Mouse (Mus musculus) MEL (cell line): Measurements from ENCODE around the gene Fyttd1. TPM values are rescaled to one million over a fixed set of nuclear protein-coding genes. Genes with fewer than 3 reads are reported as not detected.
"Not testable (repeated sequence)": the region's sequence is repeated elsewhere in the genome, so short reads cannot be mapped to it uniquely, and the experiment has no call there.

Source experiments
- DNase-seq: peaks from one replicate; pipeline ENCODE4 v3.0.0; 2011; ENCODE audit warnings: low read depth, low spot score
- H3K27ac ChIP-seq: 2 replicates; pipeline ENCODE4 v1.5.1; 2012; ENCODE audit warnings: low read depth, mild to moderate bottlenecking, control low read depth, low read length, moderate library complexity; ENCODE audit not compliant: control insufficient read depth
- H3K27me3 ChIP-seq, 2 experiments: fragments of 150-350 bp in 1 of 2; sonication (generic) in 1 of 2; 2 replicates each; pipeline ENCODE4 v1.6.1; 2012; ENCODE audit warnings: low read length in 2 of 2, mild to moderate bottlenecking in 2 of 2, improper control_type of control experiment in 1 of 2, moderate library complexity in 1 of 2; ENCODE audit not compliant: insufficient read depth in 2 of 2, control insufficient read depth in 1 of 2
- H3K36me3 ChIP-seq, 2 experiments: 2 replicates each; pipeline ENCODE4 v1.6.1; 2012 to 2014; ENCODE audit warnings: low read length in 2 of 2, improper control_type of control experiment in 1 of 2, inconsistent platforms in 1 of 2, mild to moderate bottlenecking in 1 of 2; ENCODE audit not compliant: insufficient read depth in 2 of 2, control insufficient read depth in 1 of 2
- H3K4me1 ChIP-seq, 2 experiments: fragments of 150-350 bp in 1 of 2; sonication (generic) in 1 of 2; 2 replicates each; pipeline ENCODE4 v1.6.1; 2012; ENCODE audit warnings: low read length in 2 of 2, improper control_type of control experiment in 1 of 2, mild to moderate bottlenecking in 1 of 2; ENCODE audit not compliant: insufficient read depth in 2 of 2, control insufficient read depth in 1 of 2
- H3K4me3 ChIP-seq, 2 experiments: fragments of 150-350 bp in 1 of 2; sonication (generic) in 1 of 2; 2 replicates each; pipeline ENCODE4 v1.5.1; 2012; ENCODE audit warnings: low read depth in 2 of 2, low read length in 2 of 2, mild to moderate bottlenecking in 2 of 2, moderate library complexity in 2 of 2, control low read depth in 1 of 2, improper control_type of control experiment in 1 of 2; ENCODE audit not compliant: control insufficient read depth in 1 of 2, insufficient read depth in 1 of 2
- H3K79me2 ChIP-seq: 2 replicates; pipeline ENCODE4 v1.6.1; 2012; ENCODE audit warnings: mild to moderate bottlenecking, low read length, moderate library complexity; ENCODE audit not compliant: control insufficient read depth, poor library complexity, insufficient read depth
- H3K9ac ChIP-seq: 2 replicates; pipeline ENCODE4 v1.6.1; 2012; ENCODE audit warnings: low read depth, mild to moderate bottlenecking, control low read depth, low read length, moderate library complexity; ENCODE audit not compliant: control insufficient read depth, poor library complexity, severe bottlenecking
- H3K9me3 ChIP-seq: fragments of 150-350 bp; sonication (generic); replicated peaks from 2 replicates; pipeline ENCODE4 v1.6.1; 2012; ENCODE audit warnings: mild to moderate bottlenecking, low read length, improper control_type of control experiment, moderate library complexity; ENCODE audit not compliant: insufficient read depth
- BHLHE40 ChIP-seq: IDR thresholded peaks from 2 replicates; pipeline ENCODE4 v1.6.1; 2012; ENCODE audit warnings: low read depth, mild to moderate bottlenecking, inconsistent platforms, low read length, improper control_type of control experiment, borderline replicate concordance
- ELF1 ChIP-seq: IDR thresholded peaks from 2 replicates; pipeline ENCODE4 v1.6.1; 2014; ENCODE audit warnings: low read depth, mild to moderate bottlenecking, inconsistent platforms, low read length, improper control_type of control experiment, moderate library complexity
- EP300 ChIP-seq, 2 experiments: IDR thresholded peaks; 2 replicates each; pipeline ENCODE4 v1.6.1; 2011; ENCODE audit warnings: improper control_type of control experiment in 2 of 2, low read length in 2 of 2, low read depth in 1 of 2, mild to moderate bottlenecking in 1 of 2
- ETS1 ChIP-seq: IDR thresholded peaks from 2 replicates; pipeline ENCODE4 v1.6.1; 2012; ENCODE audit warnings: low read depth, mild to moderate bottlenecking, inconsistent platforms, low read length, improper control_type of control experiment, moderate library complexity
- GATA1 ChIP-seq: IDR thresholded peaks from 2 replicates; pipeline ENCODE4 v1.6.1; 2011; ENCODE audit warnings: low read depth, low read length, improper control_type of control experiment
- MAX ChIP-seq: IDR thresholded peaks from 2 replicates; pipeline ENCODE4 v1.6.1; 2011; ENCODE audit warnings: low read length, improper control_type of control experiment
- MEF2A ChIP-seq: IDR thresholded peaks from 2 replicates; pipeline ENCODE4 v1.6.1; 2014; ENCODE audit warnings: low read depth, mild to moderate bottlenecking, inconsistent platforms, low read length, improper control_type of control experiment; ENCODE audit not compliant: poor library complexity, insufficient replicate concordance, severe bottlenecking; ENCODE audit errors: extremely low read depth
- MYC ChIP-seq: IDR thresholded peaks from 2 replicates; pipeline ENCODE4 v1.6.1; 2011; ENCODE audit warnings: low read depth, mild to moderate bottlenecking, low read length, improper control_type of control experiment, moderate library complexity
- NRF1 ChIP-seq: IDR thresholded peaks from 2 replicates; pipeline ENCODE4 v1.6.1; 2014; ENCODE audit warnings: low read depth, mild to moderate bottlenecking, inconsistent platforms, low read length, improper control_type of control experiment, moderate library complexity; ENCODE audit not compliant: poor library complexity, insufficient read depth, severe bottlenecking
- POLR2A ChIP-seq, 2 experiments: IDR thresholded peaks; 2 replicates each; pipeline ENCODE4 v1.6.1; 2011 to 2012; ENCODE audit warnings: low read length in 2 of 2, mild to moderate bottlenecking in 2 of 2, control low read depth in 1 of 2, improper control_type of control experiment in 1 of 2, low read depth in 1 of 2, moderate library complexity in 1 of 2; ENCODE audit not compliant: control insufficient read depth in 1 of 2, insufficient read depth in 1 of 2, poor library complexity in 1 of 2
- POLR2AphosphoS5 ChIP-seq: IDR thresholded peaks from 2 replicates; pipeline ENCODE4 v1.6.1; 2012; ENCODE audit warnings: low read depth, borderline replicate concordance, mild to moderate bottlenecking, inconsistent platforms, low read length, moderate library complexity, mixed read lengths
- RCOR1 ChIP-seq: IDR thresholded peaks from 2 replicates; pipeline ENCODE4 v1.6.1; 2012; ENCODE audit warnings: low read depth, mild to moderate bottlenecking, inconsistent platforms, low read length, improper control_type of control experiment
- SIN3A ChIP-seq: IDR thresholded peaks from 2 replicates; pipeline ENCODE4 v1.6.1; 2012; ENCODE audit warnings: low read length, improper control_type of control experiment, inconsistent platforms
- TAL1 ChIP-seq: IDR thresholded peaks from 2 replicates; pipeline ENCODE4 v1.6.1; 2012; ENCODE audit warnings: mild to moderate bottlenecking, inconsistent platforms, low read length, moderate library complexity, mixed read lengths
- TCF12 ChIP-seq: IDR thresholded peaks from 2 replicates; pipeline ENCODE4 v1.6.1; 2014; ENCODE audit warnings: low read depth, mild to moderate bottlenecking, inconsistent platforms, low read length, improper control_type of control experiment, moderate library complexity
- USF1 ChIP-seq: IDR thresholded peaks from 2 replicates; pipeline ENCODE4 v1.6.1; 2014; ENCODE audit warnings: low read depth, mild to moderate bottlenecking, inconsistent platforms, low read length, improper control_type of control experiment, moderate library complexity
- USF2 ChIP-seq, 2 experiments: IDR thresholded peaks; 2 replicates each; pipeline ENCODE4 v1.6.1; 2011 to 2012; ENCODE audit warnings: improper control_type of control experiment in 2 of 2, low read length in 2 of 2, borderline replicate concordance in 1 of 2, inconsistent platforms in 1 of 2, low read depth in 1 of 2, mild to moderate bottlenecking in 1 of 2; ENCODE audit not compliant: insufficient read depth in 1 of 2
- ZC3H11A ChIP-seq: IDR thresholded peaks from 2 replicates; pipeline ENCODE4 v1.6.1; 2012; ENCODE audit warnings: low read depth, mild to moderate bottlenecking, inconsistent platforms, low read length, improper control_type of control experiment
- ZKSCAN1 ChIP-seq: IDR thresholded peaks from 2 replicates; pipeline ENCODE4 v1.6.1; 2012; ENCODE audit warnings: low read depth, mild to moderate bottlenecking, inconsistent platforms, low read length, improper control_type of control experiment, moderate library complexity
- ZNF384 ChIP-seq: IDR thresholded peaks from 2 replicates; pipeline ENCODE4 v1.6.1; 2012; ENCODE audit warnings: low read depth, mild to moderate bottlenecking, inconsistent platforms, low read length, improper control_type of control experiment
- polyA plus RNA-seq, 2 experiments: library from polyadenylated mRNA; stranded (reverse) in 1 of 2; unstranded in 1 of 2; fragments of >175 nt in 1 of 2; fragments of >200 nt in 1 of 2; gene quantifications; 2 replicates each; pipeline versions ENCODE4 v1.2.1 to v1.2.4; 2012; ENCODE audit warnings: low replicate concordance in 2 of 2, low read depth in 1 of 2; ENCODE audit not compliant: insufficient read length in 2 of 2, insufficient read depth in 1 of 2, missing spikeins in 1 of 2
- total RNA-seq: library from RNA; depleted of rRNA; stranded (reverse); fragments of 300-350 nt; gene quantifications from 2 replicates; pipeline ENCODE4 v1.2.3, GENCODE M21; 2012

The Fyttd1 gene
- total and polyA plus RNA-seq, 3 experiments = 44.3 to 76.0 TPM; not detected in 1

DNA sequence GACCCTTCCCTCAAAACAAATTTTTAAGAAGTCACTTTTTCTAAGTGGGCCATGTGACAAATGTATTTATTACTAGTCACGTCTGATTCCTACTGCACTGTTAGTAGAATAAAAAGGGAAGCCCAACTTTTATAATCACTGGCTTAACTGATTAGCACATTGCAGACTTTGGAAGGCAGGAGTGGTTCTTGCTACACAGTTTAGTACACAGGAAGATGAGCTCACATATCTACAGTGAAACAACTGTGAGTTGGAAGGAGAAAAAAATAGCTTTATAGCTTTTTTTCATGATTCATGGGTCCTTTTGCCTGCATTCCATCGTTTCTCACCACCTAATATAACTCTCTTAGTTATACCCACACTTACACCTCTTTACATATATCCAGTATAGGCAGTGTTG, 63.9 kb downstream of the Fyttd1 start:
- H3K9me3 ChIP-seq, H3K4me1 ChIP-seq, H3K27me3 ChIP-seq, H3K9ac ChIP-seq: not testable (repeated sequence)
- TF ChIP-seq RCOR1 = 0 out of 2 replicates have a peak, but pooled peaks have one; percentile 26
- TF ChIP-seq GATA1 = peak; percentile 74
- TF ChIP-seq TCF12 = peak; percentile 74
- TF ChIP-seq ETS1 = peak; percentile 72
- TF ChIP-seq USF1 = peak; percentile 45; the same call in 1 of the 2 replicates
- peak; percentile 69 for TF ChIP-seq TAL1
- 0 out of 2 replicates have a peak, but pooled peaks have one; percentile 36 for TF ChIP-seq MYC
- TF ChIP-seq SIN3A = peak; percentile 54
- peak; percentile 90 for TF ChIP-seq ZNF384
- peak; percentile 76 to 77 for TF ChIP-seq EP300 (IDR thresholded peaks at IDR 0.05; ENCODE audit: low read depth in 1 of 2, low read length in 2 of 2)
- Histone ChIP-seq H3K27ac (peak overlapping the region; percentile 89), H3K36me3 (peaks cover 0 to 10% of the 10 kb centered on the region in 2 experiments; a peak in 3 of 4 replicates), H3K79me2 (peaks cover 26% of the 10 kb centered on the region), H3K4me3 (peak overlapping the region in 1 of 2 experiments; percentile 10; a peak in 1 of 4 replicates)
- peak; percentile 87 for DNase-seq

DNA sequence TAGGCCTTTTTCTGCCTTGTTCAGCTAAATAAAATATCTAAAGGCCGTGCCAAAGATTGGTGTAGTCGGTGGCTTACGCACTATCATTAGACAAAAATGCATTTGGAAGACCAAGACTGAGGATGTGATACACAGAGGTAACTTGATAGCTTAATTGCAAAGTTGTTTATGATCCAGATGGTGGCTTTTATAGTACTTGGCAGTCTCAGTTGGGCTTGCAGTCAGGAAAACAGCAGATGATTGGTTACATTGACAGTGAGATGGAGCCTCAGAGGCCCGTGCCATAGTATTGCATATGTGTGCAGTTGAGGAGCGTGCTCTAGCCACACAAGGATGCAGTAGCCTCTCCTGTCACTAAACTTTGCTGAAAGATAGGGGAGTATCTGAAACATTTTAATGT, 65.4 kb downstream of the Fyttd1 start:
- peaks cover 18% of the 10 kb centered on the region for H3K79me2 ChIP-seq
- H3K27ac ChIP-seq = no peak overlapping the region

GRCm38 (mm10) chr16:32945379-32945778, 68.1 kb downstream of the Fyttd1 start:
- no peak for DNase-seq
- Histone ChIP-seq H3K9me3 (no peaks in the 10 kb centered on the region), H3K9ac (no peak overlapping the region), H3K79me2 (peaks cover 14% of the 10 kb centered on the region), H3K4me1 (peaks cover 3 to 7% of the 10 kb centered on the region in 2 experiments; a peak in 3 of 4 replicates), H3K4me3 (no peak overlapping the region), H3K27ac (no peak overlapping the region), H3K27me3 (no peaks in the 10 kb centered on the region), H3K36me3 (peaks cover 3 to 9% of the 10 kb centered on the region in 2 experiments)
- no peak for TF ChIP-seq POLR2AphosphoS5
- no peak for TF ChIP-seq ZKSCAN1
- no peak for TF ChIP-seq ELF1
- no peak for TF ChIP-seq POLR2A (IDR thresholded peaks at IDR 0.05; ENCODE audit: control insufficient read depth in 1 of 2, insufficient read depth in 1 of 2, low read depth in 1 of 2, low read length in 2 of 2, poor library complexity in 1 of 2)
- TF ChIP-seq BHLHE40 = no peak
- no peak for TF ChIP-seq MAX
- TF ChIP-seq USF1 = no peak
- TF ChIP-seq NRF1 = no peak
- no peak for TF ChIP-seq USF2 (IDR thresholded peaks at IDR 0.05; ENCODE audit: borderline replicate concordance in 1 of 2, insufficient read depth in 1 of 2, low read depth in 1 of 2, low read length in 2 of 2)

More for the DNA sequence above, 65.4 kb downstream of the Fyttd1 start:
- no peak overlapping the region for H3K4me3 ChIP-seq
- H3K36me3 ChIP-seq = peaks cover 0 to 9% of the 10 kb centered on the region in 2 experiments; a peak in 2 of 4 replicates
- no peaks in the 10 kb centered on the region for H3K27me3 ChIP-seq
- H3K9me3 ChIP-seq = no peaks in the 10 kb centered on the region
- DNase-seq = no peak
- TF ChIP-seq MEF2A (no peak), ZC3H11A (no peak)
- TF ChIP-seq, all 39 proteins: peak for 0
- H3K9ac ChIP-seq = no peak overlapping the region
- H3K4me1 ChIP-seq = peaks cover 7% of the 10 kb centered on the region in 2 experiments; a peak in 3 of 4 replicates
